Mouse (Mus musculus) heart, postnatal 10 days (tissue): ENCODE results near the gene Pkd1l1. TPM values are rescaled to one million over a fixed set of nuclear protein-coding genes. Genes with fewer than 3 reads are reported as not detected.

Experiments used
- DNase-seq, 2 experiments: peaks; one replicate each; pipeline ENCODE4 v3.0.0; 2021
- intact Hi-C: fragments of 180-260 bp; cut with DNase I; formaldehyde crosslinking; loops from one replicate; pipeline ENCODE4 v1.15.1; 2025
- total RNA-seq, 2 experiments: library from RNA; stranded (reverse); gene quantifications; 2 replicates each; pipeline ENCODE4 v1.2.3; 2021

The Pkd1l1 gene
- total RNA-seq, 2 experiments from 2014 or later = not detected

DNA sequence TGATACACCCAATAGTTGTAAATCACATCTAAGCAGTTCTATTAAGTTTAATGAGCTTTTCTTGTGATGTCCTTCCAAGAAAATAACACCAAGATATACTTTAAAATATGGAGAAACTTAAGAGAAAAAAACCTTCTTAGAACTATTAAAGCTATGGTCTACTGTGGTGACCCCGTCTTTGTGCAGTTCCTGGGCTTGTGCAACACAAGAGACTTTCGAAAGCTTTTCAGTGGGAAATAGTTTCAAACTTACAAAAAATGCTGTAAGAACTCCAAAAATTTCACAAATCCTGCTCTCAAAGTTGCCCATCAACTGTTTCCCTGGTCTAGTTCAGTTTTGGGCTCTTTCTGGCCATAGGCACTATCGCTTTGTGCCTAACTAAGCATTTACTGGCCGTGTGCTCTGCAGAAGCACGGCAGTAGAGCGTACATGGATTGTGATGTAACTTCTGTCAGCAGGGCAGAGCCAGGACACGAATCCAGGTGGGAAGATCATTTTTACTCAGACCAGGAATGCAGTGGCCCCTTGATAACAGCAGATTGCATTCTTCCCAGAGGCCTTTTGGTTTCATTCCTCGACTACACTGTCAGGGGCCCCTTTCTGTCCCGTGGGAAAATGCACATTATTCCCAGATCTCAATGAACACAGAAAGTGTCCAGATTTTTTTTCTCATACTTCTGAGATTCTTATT is 144.1 kb downstream of the Pkd1l1 start:
- intact Hi-C loops = no loop called here
- DNase-seq = no peak

DNA sequence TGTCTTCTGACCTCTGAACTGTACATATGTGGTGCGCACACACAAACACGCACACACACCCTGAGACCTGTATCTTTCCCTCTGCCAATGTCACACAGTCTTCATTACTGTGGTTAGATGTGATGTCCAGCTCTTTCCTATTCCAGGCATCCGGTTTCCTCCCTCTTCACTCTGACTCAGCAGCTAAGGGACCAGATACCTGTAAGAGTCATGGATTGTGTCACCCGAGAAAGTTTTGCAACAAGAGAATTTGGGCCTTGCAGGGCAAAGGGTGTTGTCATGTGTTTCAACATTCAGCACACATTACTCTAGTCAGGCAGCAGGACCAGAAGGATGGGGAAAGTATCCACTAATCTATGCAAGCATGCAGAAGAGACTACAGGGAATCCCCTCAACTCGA is 146.5 kb downstream of the Pkd1l1 start:
- intact Hi-C loops = no loop called here

GRCm38 (mm10) chr11:8826046-8826445 is 147.0 kb downstream of the Pkd1l1 start:
- intact Hi-C loops = no loop called here
- DNase-seq = no peak

More for the DNA sequence above, 146.5 kb downstream of the Pkd1l1 start:
- DNase-seq = no peak

DNA sequence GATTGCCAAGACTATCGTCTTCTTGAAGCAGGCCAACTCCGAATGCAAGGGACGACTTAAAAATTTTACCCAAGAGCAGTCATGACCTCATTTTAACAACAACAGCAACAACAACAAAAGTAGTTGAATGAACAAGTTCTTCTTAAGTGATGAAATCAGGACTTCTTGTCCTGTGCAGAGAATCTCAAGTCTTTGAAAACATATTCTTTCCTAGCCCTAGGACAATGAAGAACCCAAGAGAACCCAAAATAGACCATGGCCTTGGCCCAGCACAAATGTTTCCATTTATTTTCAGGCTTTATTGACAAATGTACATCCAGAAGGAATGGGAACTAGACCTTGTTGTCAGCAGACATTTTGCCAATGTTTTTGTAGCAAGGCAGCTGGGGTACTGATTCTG is 147.7 kb downstream of the Pkd1l1 start:
- intact Hi-C loops = no loop called here
- DNase-seq = no peak

GRCm38 (mm10) chr11:8821403-8821802 is 151.7 kb downstream of the Pkd1l1 start:
- no peak for DNase-seq
- intact Hi-C loops = no loop called here

DNA sequence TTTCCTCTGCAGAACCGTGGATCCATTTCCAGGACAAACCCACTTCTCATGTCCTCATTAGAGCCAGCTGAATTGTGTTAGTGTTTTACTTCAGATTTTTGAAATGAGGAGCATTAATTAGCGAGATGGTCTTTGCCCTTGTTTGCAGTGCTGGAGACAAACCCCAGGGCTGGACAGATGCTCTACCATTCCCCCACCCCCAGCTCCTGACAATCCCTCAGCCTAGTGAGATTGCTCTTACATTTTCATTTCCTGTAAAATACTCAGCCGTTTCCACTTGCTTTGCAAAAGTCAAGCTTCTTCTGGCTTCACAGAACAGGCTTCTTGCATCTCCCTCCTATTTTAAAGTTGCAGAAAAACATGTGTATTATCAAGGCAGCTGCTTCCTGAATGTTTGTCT is 155.7 kb downstream of the Pkd1l1 start:
- no peak for DNase-seq
- intact Hi-C loops = no loop called here

GRCm38 (mm10) chr11:8814097-8814790 is 158.8 kb downstream of the Pkd1l1 start:
- intact Hi-C loops = no loop called here
- peak; percentile 38 to 44 for DNase-seq

GRCm38 (mm10) chr11:8811506-8812100 is 161.5 kb downstream of the Pkd1l1 start:
- DNase-seq = no peak

GRCm38 (mm10) chr11:8809644-8810043 is 163.4 kb downstream of the Pkd1l1 start:
- intact Hi-C loops = no loop called here

More at GRCm38 (mm10) chr11:8811506-8812100, 161.5 kb downstream of the Pkd1l1 start:
- intact Hi-C loops = no loop called here

DNA sequence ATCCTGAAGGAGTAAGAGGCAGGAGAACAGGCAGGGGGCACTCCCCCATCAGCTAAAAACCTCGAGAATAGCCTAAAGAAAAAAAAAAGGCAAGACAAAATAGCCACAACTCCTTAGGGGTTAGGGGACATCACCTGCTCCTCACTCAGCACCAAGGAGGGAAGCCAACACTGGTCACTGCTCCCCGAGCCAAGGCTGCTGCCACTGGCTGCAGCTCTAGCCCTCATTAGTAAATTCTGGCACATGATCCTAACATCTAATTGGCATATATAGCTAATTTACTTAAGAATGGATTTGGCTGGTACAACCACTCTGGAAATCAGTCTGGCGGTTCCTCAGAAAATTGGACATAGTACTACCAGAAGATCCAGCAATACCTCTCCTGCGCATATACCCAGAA is 166.1 kb downstream of the Pkd1l1 start:
- intact Hi-C loops = no loop called here
- no peak for DNase-seq

More at GRCm38 (mm10) chr11:8809644-8810043, 163.4 kb downstream of the Pkd1l1 start:
- DNase-seq = no peak

DNA sequence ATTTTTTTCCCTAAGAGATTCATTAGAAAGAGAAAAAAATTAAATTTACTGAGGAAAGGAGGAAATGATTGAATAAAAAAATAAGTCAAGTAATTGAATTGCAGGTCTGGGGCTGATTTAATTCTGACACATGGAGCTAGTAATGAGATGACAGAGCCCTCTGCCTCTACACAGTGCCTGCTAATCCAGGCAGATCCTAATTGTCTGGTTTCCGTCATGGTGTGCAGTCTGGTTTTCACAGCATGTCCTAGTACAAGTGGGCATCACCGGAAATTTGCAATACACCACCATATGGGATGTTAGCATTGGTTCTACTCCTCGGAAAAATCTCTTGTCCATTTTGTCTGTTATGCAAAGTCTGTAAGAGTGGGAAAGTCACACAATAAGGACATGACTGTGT is 168.9 kb downstream of the Pkd1l1 start:
- intact Hi-C loops = no loop called here
- DNase-seq = no peak

GRCm38 (mm10) chr11:8797486-8797885 is 175.6 kb downstream of the Pkd1l1 start:
- intact Hi-C loops = no loop called here

GRCm38 (mm10) chr11:8795031-8795430 is 178.0 kb downstream of the Pkd1l1 start:
- DNase-seq = no peak
- intact Hi-C loops = no loop called here

More at GRCm38 (mm10) chr11:8797486-8797885, 175.6 kb downstream of the Pkd1l1 start:
- no peak for DNase-seq

DNA sequence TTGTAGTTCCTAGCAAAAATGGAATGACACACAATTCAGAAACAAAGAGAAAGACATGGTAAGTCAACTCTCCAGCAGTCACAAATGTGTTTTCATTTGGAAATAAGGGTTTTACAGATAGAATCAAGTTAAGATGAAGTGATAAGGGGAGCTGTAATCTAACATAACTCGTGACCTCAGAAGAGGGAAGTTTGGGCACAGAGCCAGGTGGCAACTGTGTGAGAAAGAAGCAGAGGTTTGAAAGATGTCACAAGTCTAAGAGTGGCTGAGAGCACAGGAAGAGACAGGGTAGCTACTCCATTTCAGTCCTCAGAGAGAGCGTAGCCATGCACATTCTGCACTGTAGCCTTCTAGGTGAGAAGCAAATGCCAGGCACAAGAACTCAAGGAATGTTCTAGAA is 180.9 kb downstream of the Pkd1l1 start:
- no peak for DNase-seq
- intact Hi-C loops = no loop called here

GRCm38 (mm10) chr11:8789186-8789585 is 183.9 kb downstream of the Pkd1l1 start:
- DNase-seq = no peak
- intact Hi-C loops = no loop called here

DNA sequence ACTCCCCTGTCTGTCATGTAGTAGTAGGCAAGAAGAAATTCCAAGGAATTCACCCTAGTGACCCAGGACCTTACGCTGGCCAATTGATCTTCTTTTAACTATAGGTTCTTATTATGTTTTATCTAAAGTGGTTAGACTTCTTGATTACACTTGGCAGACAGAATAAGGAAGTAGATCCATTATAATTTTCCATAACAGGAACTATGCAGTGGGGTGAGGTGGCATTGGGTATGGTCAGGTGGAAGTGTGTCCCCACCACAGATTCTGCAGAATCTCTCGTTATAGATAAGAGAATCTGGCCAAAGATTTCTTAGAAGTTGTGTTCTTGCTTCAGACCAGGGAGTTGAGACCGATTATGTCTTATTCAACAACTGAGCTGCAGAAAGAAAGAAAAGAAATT is 185.5 kb downstream of the Pkd1l1 start:
- intact Hi-C loops = no loop called here
- DNase-seq = no peak

GRCm38 (mm10) chr11:8784413-8784812 is 188.7 kb downstream of the Pkd1l1 start:
- intact Hi-C loops = no loop called here
- DNase-seq = no peak

GRCm38 (mm10) chr11:8782141-8782465 is 191.0 kb downstream of the Pkd1l1 start:
- intact Hi-C loops = no loop called here
- DNase-seq = no peak

DNA sequence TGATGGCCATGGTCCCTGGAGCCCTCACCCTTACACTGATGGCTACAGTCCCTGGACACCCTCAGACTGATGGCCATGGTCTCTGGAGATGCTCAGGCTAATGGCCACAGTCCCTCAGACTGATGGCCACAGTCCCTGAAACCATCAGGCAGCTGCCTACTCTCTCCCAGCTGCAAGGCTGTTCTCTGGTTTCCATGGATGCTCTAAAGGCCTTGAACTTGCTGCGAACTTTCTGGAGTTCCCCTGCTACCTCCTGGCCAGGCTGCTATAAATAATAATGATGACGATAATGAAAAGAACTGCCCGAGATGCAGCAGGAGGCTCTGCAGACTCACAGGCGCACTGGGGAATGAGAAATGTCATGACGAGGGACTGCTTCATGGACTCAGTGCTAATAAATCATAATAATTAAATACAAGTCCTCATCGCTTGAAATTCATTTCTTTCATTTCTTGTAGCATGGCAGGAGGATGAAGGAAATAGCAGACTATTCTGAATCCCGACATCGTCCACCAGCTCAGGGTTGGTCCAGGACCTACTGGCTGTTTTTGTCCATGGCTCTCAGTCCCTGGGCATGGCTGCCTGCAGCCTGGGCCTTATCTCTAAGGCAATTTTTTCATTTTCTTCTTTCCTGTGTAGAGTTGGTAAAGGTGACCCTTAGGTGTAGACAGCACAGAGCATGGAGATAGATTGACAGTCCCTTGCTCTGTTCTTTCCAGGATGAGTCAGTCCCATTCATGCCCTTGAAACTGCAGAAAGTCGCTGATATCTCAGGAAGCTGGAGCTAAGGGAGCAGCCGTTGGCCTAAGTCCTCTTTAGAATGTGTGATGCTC is 191.5 kb downstream of the Pkd1l1 start:
- intact Hi-C loops = no loop called here
- DNase-seq = peak; percentile 38 to 41

DNA sequence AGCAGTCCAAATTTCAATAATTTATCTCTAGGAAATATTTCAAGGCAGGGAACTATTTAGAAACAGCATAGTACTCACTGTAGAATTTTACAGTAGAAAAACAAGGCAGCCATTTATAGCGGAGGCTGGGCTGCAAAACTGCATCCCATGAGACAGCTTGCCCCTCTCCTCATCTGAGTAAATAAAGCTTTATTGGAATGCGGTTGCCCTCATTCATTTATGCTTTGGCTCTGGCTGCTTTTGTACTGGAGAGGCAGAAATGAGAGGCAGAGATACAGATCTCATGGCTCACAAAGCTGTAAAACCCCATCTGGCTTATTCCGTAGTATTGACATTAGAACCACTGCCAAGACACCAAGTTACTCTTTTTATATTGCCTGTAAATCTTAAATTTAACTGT is 193.6 kb downstream of the Pkd1l1 start:
- no peak for DNase-seq
- intact Hi-C loops = no loop called here
